Mouse (Mus musculus) MEL (cell line): ENCODE results near the gene Kng2.

ENCODE experiments used
- CHD1 ChIP-seq: IDR thresholded peaks from 2 replicates; pipeline ENCODE4 v1.6.1; 2012; ENCODE audit warnings: low read depth, mild to moderate bottlenecking, inconsistent platforms, low read length, improper control_type of control experiment
- CHD2 ChIP-seq: IDR thresholded peaks from 2 replicates; pipeline ENCODE4 v1.6.1; 2011; ENCODE audit warnings: low read length, improper control_type of control experiment
- CTCF ChIP-seq, 3 experiments: IDR thresholded peaks in 2 of 3; conservative IDR thresholded peaks in 1 of 3; 2 replicates each; pipeline ENCODE4 v1.5.1; 2011 to 2012; ENCODE audit warnings: low read length in 3 of 3, low read depth in 2 of 3, mild to moderate bottlenecking in 2 of 3, improper control_type of control experiment in 1 of 3, inconsistent platforms in 1 of 3, mixed read lengths in 1 of 3, moderate library complexity in 1 of 3; ENCODE audit not compliant: control insufficient read depth in 1 of 3, insufficient read depth in 1 of 3, poor library complexity in 1 of 3, severe bottlenecking in 1 of 3
- E2F4 ChIP-seq: IDR thresholded peaks from 2 replicates; pipeline ENCODE4 v1.6.1; 2011; ENCODE audit warnings: low read depth, low read length, improper control_type of control experiment, borderline replicate concordance
- EP300 ChIP-seq, 2 experiments: IDR thresholded peaks; 2 replicates each; pipeline ENCODE4 v1.6.1; 2011; ENCODE audit warnings: improper control_type of control experiment in 2 of 2, low read length in 2 of 2, low read depth in 1 of 2, mild to moderate bottlenecking in 1 of 2
- GATA1 ChIP-seq: IDR thresholded peaks from 2 replicates; pipeline ENCODE4 v1.6.1; 2011; ENCODE audit warnings: low read depth, low read length, improper control_type of control experiment
- JUND ChIP-seq: IDR thresholded peaks from 2 replicates; pipeline ENCODE4 v1.6.1; 2011; ENCODE audit warnings: low read depth, mild to moderate bottlenecking, improper control_type of control experiment, low read length
- MAFK ChIP-seq: IDR thresholded peaks from 2 replicates; pipeline ENCODE4 v1.6.1; 2011; ENCODE audit warnings: low read depth, mild to moderate bottlenecking, low read length, improper control_type of control experiment, borderline replicate concordance
- POLR2A ChIP-seq, 2 experiments: IDR thresholded peaks; 2 replicates each; pipeline ENCODE4 v1.6.1; 2011 to 2012; ENCODE audit warnings: low read length in 2 of 2, mild to moderate bottlenecking in 2 of 2, control low read depth in 1 of 2, improper control_type of control experiment in 1 of 2, low read depth in 1 of 2, moderate library complexity in 1 of 2; ENCODE audit not compliant: control insufficient read depth in 1 of 2, insufficient read depth in 1 of 2, poor library complexity in 1 of 2
- TCF12 ChIP-seq: IDR thresholded peaks from 2 replicates; pipeline ENCODE4 v1.6.1; 2014; ENCODE audit warnings: low read depth, mild to moderate bottlenecking, inconsistent platforms, low read length, improper control_type of control experiment, moderate library complexity
- ZNF384 ChIP-seq: IDR thresholded peaks from 2 replicates; pipeline ENCODE4 v1.6.1; 2012; ENCODE audit warnings: low read depth, mild to moderate bottlenecking, inconsistent platforms, low read length, improper control_type of control experiment

DNA sequence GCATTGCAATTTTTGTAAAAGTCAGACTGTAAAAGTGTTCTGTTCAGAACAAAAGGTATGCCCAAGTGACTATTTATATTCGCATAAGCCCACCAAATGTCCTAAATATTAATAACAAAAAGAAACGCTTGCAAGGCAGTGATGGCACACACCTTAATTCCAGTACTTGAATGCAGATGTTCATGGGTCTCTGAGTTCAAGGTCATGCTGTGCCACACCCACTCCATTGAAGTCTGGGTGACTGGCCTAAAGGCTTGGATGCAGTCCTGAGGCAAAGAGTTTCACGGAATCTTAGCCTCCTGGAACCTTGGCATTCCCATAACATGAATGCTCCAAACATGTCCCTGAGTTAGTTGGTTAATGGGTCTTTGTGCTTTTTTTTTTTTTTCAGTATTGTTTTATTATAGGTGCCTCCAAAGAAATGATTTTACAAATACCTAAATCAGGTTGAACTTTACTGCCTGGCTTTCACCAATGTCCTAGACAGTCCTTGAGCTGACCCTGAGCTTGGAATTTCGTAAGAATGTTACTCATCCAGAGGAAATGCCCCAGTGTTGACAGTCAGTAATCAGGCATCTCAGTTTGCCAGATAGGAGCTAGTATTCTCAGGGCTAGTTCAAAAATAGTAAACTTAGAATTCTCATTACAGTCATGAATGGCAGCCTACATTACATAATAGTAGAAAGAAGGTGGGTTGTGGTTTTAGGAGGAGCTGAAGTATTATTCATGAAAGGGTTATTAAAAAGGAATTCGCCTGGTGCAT is 1.6 kb upstream of the Kng2 start:
- no peak for TF ChIP-seq CTCF (IDR thresholded peaks at IDR 0.05 in 2 of 3, conservative IDR thresholded peaks at IDR 0.05 in 1 of 3; ENCODE audit: control insufficient read depth in 1 of 3, insufficient read depth in 1 of 3, low read depth in 2 of 3, low read length in 3 of 3, poor library complexity in 1 of 3, severe bottlenecking in 1 of 3)
- no peak for TF ChIP-seq ZNF384
- no peak for TF ChIP-seq CHD1
- no peak for TF ChIP-seq TCF12
- no peak for TF ChIP-seq GATA1
- TF ChIP-seq CHD2 = no peak
- no peak for TF ChIP-seq MAFK
- TF ChIP-seq JUND = no peak
- TF ChIP-seq EP300 (IDR thresholded peaks at IDR 0.05; ENCODE audit: low read depth in 1 of 2, low read length in 2 of 2) = no peak
- no peak for TF ChIP-seq POLR2A (IDR thresholded peaks at IDR 0.05; ENCODE audit: control insufficient read depth in 1 of 2, insufficient read depth in 1 of 2, low read depth in 1 of 2, low read length in 2 of 2, poor library complexity in 1 of 2)
- no peak for TF ChIP-seq E2F4
